Mouse (Mus musculus) skeletal muscle tissue, adult 2 months (tissue): Measurements from ENCODE around the gene Kcnt2.

Source experiments
- DNase-seq: peaks from one replicate; pipeline ENCODE4 v3.0.0-alpha.2; 2012; ENCODE audit warnings: low read depth, low spot score

Kcnt2 gene

GRCm38 (mm10) chr1:140378791-140379190 lies 132.8 kb downstream of the Kcnt2 start:
- peak; percentile 13 for DNase-seq

GRCm38 (mm10) chr1:140379526-140379925 lies 133.6 kb downstream of the Kcnt2 start:
- DNase-seq, result peak; percentile 10

- no peak for DNase-seq
Observed at GRCm38 (mm10) chr1:140381093-140381492, 135.1 kb downstream of the Kcnt2 start.

GRCm38 (mm10) chr1:140390301-140390700 lies 144.3 kb downstream of the Kcnt2 start:
- DNase-seq, result no peak

GRCm38 (mm10) chr1:140397756-140398155 lies 151.8 kb downstream of the Kcnt2 start:
- no peak for DNase-seq

- DNase-seq, result no peak
Observed at GRCm38 (mm10) chr1:140406631-140407288, 160.8 kb downstream of the Kcnt2 start.

GRCm38 (mm10) chr1:140415761-140416160 lies 169.8 kb downstream of the Kcnt2 start:
- DNase-seq, result no peak

GRCm38 (mm10) chr1:140422954-140423353 lies 177.0 kb downstream of the Kcnt2 start:
- DNase-seq, result no peak

GRCm38 (mm10) chr1:140429284-140429850 lies 183.4 kb downstream of the Kcnt2 start:
- no peak for DNase-seq

GRCm38 (mm10) chr1:140432039-140432438 lies 186.1 kb downstream of the Kcnt2 start:
- no peak for DNase-seq

- DNase-seq, result no peak
Observed at GRCm38 (mm10) chr1:140434791-140435190, 188.8 kb downstream of the Kcnt2 start.

GRCm38 (mm10) chr1:140438176-140438575 lies 192.2 kb downstream of the Kcnt2 start:
- DNase-seq, result no peak

- DNase-seq, result no peak
Observed at GRCm38 (mm10) chr1:140443904-140444303, 197.9 kb downstream of the Kcnt2 start.

- DNase-seq, result no peak
Observed at GRCm38 (mm10) chr1:140444394-140444793, 198.4 kb downstream of the Kcnt2 start.

GRCm38 (mm10) chr1:140451461-140451860 lies 205.5 kb downstream of the Kcnt2 start:
- DNase-seq, result no peak

- no peak for DNase-seq
Observed at GRCm38 (mm10) chr1:140451924-140452323, 206.0 kb downstream of the Kcnt2 start.

- no peak for DNase-seq
Observed at GRCm38 (mm10) chr1:140455903-140456302, 209.9 kb downstream of the Kcnt2 start.

GRCm38 (mm10) chr1:140456873-140457272 lies 210.9 kb downstream of the Kcnt2 start:
- DNase-seq, result no peak

GRCm38 (mm10) chr1:140468315-140468714 lies 222.4 kb downstream of the Kcnt2 start:
- no peak for DNase-seq

GRCm38 (mm10) chr1:140469586-140469985 lies 223.6 kb downstream of the Kcnt2 start:
- DNase-seq, result no peak

- no peak for DNase-seq
Observed at GRCm38 (mm10) chr1:140476921-140477320, 231.0 kb downstream of the Kcnt2 start.

- no peak for DNase-seq
Observed at GRCm38 (mm10) chr1:140484016-140484415, 238.1 kb downstream of the Kcnt2 start.

- DNase-seq, result no peak
Observed at GRCm38 (mm10) chr1:140489816-140490215, 243.9 kb downstream of the Kcnt2 start.

GRCm38 (mm10) chr1:140491406-140491805 lies 245.4 kb downstream of the Kcnt2 start:
- DNase-seq, result no peak
